Comparison of ENCODE assay signal across 10 mouse cellular contexts in the genomic region with DNA sequence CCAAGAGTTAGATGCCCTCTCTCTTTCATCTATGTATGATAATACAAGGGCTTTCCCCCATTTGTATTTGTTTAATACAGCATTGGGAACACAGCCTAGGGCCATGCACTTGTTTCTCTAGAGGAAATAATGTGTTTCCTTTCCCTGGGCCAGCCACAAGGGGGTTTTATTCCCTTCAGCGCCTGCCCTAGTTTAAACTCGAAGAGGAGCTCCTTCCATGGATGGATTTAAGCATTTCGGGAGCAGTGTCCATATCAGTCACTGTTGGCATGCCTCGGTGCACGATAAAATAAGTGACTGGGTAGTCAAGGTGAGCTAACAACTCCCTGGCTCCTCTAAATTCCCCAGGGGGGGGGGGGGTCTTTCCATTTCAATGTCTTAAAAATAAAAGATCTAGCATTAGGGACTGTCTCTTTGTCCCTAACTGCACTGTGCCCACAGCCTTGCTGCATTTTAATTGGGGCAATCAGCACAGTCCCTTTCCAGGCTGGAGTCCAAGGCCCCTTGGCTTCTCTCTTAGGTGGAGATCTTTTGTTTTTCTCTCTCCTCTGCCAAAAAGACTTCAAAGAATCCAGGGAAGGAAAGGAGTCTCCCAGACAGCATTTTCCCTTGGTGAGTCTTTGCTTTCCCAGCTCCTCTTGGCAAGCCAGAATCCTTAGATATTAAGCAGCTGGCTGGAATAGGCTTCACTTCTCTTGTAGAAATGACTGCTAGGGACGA. TPM values are rescaled to one million over a fixed set of nuclear protein-coding genes. Genes with fewer than 3 reads are reported as not detected.
DNase-seq lines count a peak whose midpoint lies in the region; TF ChIP-seq lines count a peak whose summit lies in the region.
"Had no signal": no experiment of that assay in that cellular context is flagged by ENCODE, and none has a peak within 500 bp of the region (broad histone marks: within the 10 kb centered on the region; RNA-seq: fewer than 3 reads in every experiment).

No protein-coding gene starts in this region.

- peak; percentile 36 for DNase-seq in gastrocnemius, adult 2 months
- no peak for DNase-seq in gastrocnemius, adult 18-20 months (ENCODE audit: low spot score)
- peak; percentile 49 to 56 for DNase-seq in left cerebral cortex, postnatal 10 days (ENCODE audit: extremely low spot score in 1 of 2, low spot score in 2 of 2)
- DNase-seq in left cerebral cortex, postnatal 36 days (ENCODE audit: low spot score in 2 of 2): no peak
- peak; percentile 35 for DNase-seq in layer of hippocampus, adult 9-11 months
- DNase-seq in thymus, postnatal 14 days: no peak
- no peak for DNase-seq in cerebellum, adult 9-11 months
- DNase-seq: B cell, adult 2 months had no signal

- H3K27ac ChIP-seq in gastrocnemius, adult 2 months: no peak overlapping the region
- 0 out of 2 replicates have a peak overlapping the region, but pooled peaks have one; percentile 19 for H3K27ac ChIP-seq in cortical plate, adult 2 months (ENCODE audit: insufficient read depth, low read length)
- H3K27ac ChIP-seq: liver, embryonic 15.5 days had no signal

- TF ChIP-seq CTCF in gastrocnemius, adult 2 months (IDR thresholded peaks at IDR 0.05): peak; percentile 10; the same call in 1 of the 2 replicates
- TF ChIP-seq CTCF in cortical plate, adult 2 months (IDR thresholded peaks at IDR 0.05; ENCODE audit: extremely low read depth, insufficient read depth, low read length): no peak

- no peak overlapping the region for H3K4me3 ChIP-seq in gastrocnemius, adult 2 months
- no peak overlapping the region for H3K4me3 ChIP-seq in cortical plate, adult 2 months (ENCODE audit: insufficient read depth, low read length)
- H3K4me3 ChIP-seq: liver, embryonic 15.5 days had no signal

- intact Hi-C loops in gastrocnemius, adult 2 months (cut with DNase I): no loop called here
- intact Hi-C loops in left cerebral cortex, postnatal 10 days (cut with DNase I): no loop called here
- intact Hi-C loops in left cerebral cortex, postnatal 36 days (cut with DNase I): loop anchor here (5.0 kb wide), 1 partner anchor 44 kb away; no protein-coding TSS in a partner anchor

- TF ChIP-seq POLR2A in cortical plate, adult 2 months (IDR thresholded peaks at IDR 0.05; ENCODE audit: extremely low read depth, insufficient read depth, low read length): no peak

- H3K4me1 ChIP-seq in cortical plate, adult 2 months (ENCODE audit: control insufficient read depth, insufficient read depth, low read length): peaks cover 2% of the 10 kb centered on the region; the same call in 1 of the 2 replicates

RNA-seq across cellular contexts. Expression of gene Ston2, which starts 55.3 kb away (rescaled TPM):
- total RNA-seq in gastrocnemius, adult 2 months (2021): 10 to 100 TPM; 53.3 to 61.6 TPM
- total RNA-seq in gastrocnemius, adult 18-20 months (2021): 10 to 100 TPM; 69.6 to 75.4 TPM
- 10 to 100 TPM; 13.9 to 15.6 TPM for total RNA-seq in left cerebral cortex, postnatal 10 days (2021)
- 10 to 100 TPM; 14.9 to 16.9 TPM for total RNA-seq in left cerebral cortex, postnatal 36 days (2021)
- 11.3 and 11.6 TPM in 2 replicates for polyA plus RNA-seq in cortical plate, adult 2 months (2012; rRNA removed)

Comparison
In these comparisons a context has a peak if more than half of its experiments do, and no peak if none do; other contexts are left out.
1. DNase-seq: peak in gastrocnemius, adult 2 months (single experiment), left cerebral cortex, postnatal 10 days (2 of 2) and layer of hippocampus, adult 9-11 months (single experiment); none in gastrocnemius, adult 18-20 months (single experiment), left cerebral cortex, postnatal 36 days (0 of 2), thymus, postnatal 14 days (single experiment) and cerebellum, adult 9-11 months (single experiment).